Mouse (Mus musculus) neutrophil, adult 5-6 weeks (primary cell): ENCODE results near the gene Nsun5. TPM values are rescaled to one million over a fixed set of nuclear protein-coding genes. Genes with fewer than 3 reads are reported as not detected.
A peak's percentile ranks its signal among the peaks of the same experiment; 100 is the strongest.

Source experiments
- ATAC-seq: fragments of 151-379, 151-347 bp; 2 replicates; pipeline ENCODE4 v1.8.0; 2017; ENCODE audit warnings: mild to moderate bottlenecking, moderate TSS enrichment; ENCODE audit not compliant: insufficient number of reproducible peaks, poor library complexity, low FRiP score, severe bottlenecking; ENCODE audit errors: extremely low read depth
- total RNA-seq: library from RNA; stranded (forward); fragments of 200-1000 nt; gene quantifications from 2 replicates; pipeline ENCODE4 v1.2.3, GENCODE M21; 2017

The Nsun5 gene
- total RNA-seq, result 11.9 and 14.4 TPM in 2 replicates

GRCm38 (mm10) chr5:135369787-135370654 is at the start of gene Nsun5:
TSS of gene Nsun5 (plus strand) at chr5:135369953.
- peak; percentile 78 for ATAC-seq

DNA sequence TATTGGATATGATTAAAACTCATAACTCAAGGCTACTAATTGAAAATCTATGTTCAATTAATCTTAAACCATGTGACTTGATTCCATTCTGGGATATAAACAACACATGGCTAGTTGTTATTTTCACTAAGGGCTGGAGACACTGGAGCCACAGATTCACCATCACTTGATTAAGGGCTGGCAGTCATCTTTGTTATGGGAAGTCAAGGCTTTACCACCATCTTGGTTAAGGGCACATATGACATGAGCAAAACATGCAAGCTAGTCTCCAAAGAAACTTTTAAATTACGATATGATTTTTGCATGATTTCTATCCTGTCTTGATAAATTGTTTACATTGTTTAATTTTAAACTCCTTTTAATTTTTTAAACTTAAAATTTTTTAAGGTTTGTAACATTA is 47.6 kb upstream of the Nsun5 start:
- ATAC-seq, result no peak

DNA sequence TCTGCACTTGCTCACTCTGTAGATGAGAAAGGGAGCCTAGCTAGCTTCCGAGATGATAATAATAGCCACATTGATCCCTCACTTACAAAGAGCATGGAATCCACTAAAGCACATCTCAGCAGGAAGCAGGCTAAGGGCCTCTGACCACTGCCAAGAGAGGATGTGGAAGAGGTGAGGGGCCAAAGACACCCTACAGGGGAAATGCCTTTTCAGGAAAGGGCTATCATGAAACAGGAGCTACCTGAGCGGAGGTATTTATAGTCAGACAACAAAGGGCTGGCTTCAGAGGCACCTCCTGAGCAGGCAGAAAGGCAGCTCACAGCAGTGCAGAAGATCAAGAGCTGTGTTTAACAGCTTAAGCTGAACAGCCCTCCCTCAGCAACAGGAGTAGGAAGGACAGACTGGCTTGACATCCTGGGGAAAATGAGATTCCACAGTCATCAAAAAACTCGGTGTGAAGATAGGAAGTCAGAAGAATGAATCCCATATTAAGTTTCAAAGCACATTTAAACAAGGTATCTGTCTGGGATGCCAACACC is 43.6 kb upstream of the Nsun5 start:
- no peak for ATAC-seq

DNA sequence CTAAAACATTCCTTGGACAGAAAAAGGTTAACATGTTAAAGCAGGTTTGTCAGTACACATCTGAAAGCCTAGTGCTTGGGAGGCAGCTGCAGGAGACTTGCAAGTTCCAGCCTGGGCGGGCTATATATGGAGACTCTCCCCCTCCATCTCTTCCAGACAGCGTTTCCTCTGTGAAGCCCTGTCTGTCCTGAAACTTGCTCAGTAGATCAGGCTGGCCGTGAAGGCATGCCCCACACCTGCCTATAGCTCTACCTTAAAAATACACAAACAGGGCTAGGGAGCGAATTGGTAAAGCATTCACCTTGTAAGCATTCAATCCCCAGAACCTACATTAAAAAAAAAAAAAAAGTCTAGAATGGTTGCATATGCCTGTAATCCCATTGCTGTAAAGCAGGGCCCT is 40.3 kb upstream of the Nsun5 start:
- no peak for ATAC-seq

DNA sequence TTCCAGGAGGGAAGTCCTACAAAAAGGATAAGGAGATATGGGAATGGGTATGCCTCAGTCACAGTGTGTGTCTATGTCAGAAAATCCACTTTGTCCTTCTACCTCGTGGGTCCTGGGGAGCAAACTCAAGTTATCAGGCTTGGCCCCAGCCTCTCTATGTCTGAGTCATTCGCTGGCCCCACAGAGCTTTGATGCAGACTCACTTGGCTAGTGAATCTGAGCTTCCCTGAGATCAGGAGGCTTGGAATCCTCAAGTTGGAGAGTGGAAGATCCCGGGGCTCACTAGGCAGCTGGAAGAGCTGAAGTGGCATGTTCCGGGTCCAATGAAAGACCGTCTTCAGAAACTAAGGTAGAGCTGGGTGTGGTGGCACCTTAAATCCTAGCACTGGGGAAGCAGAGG is 39.6 kb upstream of the Nsun5 start:
- ATAC-seq, result no peak

DNA sequence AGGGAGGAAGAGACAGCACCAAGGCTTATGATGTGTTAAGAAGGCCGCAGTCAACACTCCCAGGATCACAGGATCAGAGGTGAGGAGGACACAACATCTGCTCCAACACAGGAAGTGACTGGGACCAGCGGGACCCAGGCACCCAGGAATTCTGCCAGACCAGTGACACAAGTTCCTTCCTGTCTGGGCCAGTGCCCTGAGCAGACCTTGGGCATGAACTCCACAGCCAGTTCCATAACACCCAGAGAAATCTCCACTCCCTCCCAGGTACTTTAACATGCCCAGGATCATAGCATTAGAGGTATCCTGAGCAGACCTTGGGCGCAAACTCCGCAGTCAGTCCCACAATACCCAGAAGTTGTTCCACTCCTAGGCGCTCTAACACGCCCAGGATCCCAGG is 38.6 kb upstream of the Nsun5 start:
- ATAC-seq, result no peak

DNA sequence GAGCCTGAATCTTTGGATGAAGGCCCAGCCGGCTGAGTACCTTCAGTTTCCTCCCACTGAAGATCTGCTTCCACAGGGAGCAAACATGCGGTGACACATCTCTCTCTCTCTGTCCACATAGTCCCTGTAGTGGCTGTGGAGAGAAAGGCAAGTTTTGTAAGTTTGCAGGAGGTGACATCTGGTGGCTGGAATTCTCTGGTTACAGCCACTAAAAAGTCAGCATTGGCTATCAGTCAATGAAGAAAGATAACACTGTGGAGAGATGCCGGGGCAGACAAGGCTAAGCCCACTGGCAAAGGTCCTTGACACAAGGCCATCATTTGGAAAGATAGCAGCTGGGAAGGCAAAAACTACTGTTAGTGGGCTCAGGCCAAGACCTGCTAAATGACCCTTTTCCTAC is 32.2 kb upstream of the Nsun5 start:
- no peak for ATAC-seq

DNA sequence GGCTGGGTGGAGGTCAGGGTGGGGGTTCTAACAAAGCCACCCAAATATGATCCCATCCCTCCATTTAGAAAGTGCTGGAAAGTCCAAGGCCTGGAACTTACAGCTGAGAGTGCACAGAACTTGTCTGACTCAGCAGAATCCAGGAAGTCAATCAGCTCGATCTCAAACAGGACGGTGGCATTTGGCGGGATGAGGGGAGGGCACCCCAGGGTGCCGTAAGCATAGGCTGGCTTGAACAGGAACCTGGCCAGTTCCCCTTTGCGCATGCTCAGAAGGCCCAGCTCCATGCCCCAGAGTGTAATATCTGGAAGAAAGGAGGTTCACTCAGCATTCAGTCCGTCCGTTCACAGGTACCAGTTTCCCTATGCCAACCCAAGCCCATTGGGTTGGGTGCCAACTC is 23.8 kb upstream of the Nsun5 start:
- ATAC-seq, result no peak

DNA sequence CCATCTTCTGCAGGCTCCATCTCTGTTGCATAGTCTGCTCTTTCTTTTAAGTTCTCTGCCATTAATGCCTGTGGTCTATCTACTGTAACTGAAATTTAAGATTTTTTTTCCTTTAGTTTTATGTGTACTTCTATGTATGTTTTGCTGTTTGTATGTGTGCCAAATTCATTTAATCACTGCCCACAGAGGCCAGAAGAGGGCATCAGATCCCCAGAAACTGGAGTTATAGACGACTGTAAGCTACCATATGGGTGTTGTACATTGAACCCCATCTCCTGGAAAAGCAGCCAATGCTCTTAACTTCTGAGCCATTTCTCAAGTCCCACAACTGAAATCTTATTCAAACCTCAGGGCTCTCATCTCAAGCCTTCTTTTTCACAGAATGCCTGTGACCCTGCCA is 23.3 kb upstream of the Nsun5 start:
- no peak for ATAC-seq

DNA sequence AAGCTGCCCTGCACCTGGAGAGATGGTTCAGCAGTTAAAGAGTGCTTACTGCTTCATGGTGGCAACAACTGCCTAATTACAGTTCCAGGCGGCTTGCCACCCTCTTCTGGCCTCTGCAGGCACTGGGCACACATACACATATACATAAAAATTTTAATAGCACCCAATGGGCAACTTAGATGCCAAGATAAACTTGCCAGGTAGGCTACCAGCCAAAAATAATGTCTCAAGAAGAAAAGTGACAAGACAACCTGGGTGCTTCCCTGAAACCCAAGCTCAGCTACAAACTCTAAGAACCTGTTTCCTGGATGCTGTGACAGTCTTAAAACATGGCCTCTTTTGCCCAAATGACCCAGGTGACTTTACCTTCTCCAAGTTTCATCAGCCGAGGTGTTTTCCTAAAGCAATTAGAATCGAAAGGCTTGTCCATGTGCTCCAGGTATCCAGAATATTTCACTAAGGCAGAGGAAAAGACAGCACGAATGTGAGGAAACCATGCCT is 22.2 kb upstream of the Nsun5 start:
- no peak for ATAC-seq

DNA sequence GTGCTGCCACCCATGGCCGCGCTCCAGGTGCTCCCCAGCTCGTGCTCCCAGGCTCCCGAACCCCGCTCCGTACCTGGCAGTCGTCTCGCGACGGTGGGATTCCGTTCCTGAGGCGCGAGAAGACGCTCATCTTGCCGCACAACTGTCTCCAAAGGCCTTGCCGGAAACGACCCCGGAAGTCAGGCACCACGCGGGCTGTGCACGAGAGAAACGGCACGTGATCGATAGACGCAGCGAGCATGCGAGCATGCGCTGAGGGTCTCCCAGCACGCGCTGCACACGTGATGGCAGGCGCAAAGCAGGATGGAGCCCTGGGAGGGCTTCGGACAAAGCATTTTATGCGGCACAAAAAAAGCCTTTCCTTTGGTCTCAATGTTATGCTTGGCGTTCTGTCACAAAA is 19.9 kb upstream of the Nsun5 start, which contains the start of gene Fkbp6:
TSS of gene Fkbp6 (minus strand) at position 183 of the 400 bp plus-strand sequence.
- ATAC-seq, result no peak

GRCm38 (mm10) chr5:135351606-135352005 is 18.1 kb upstream of the Nsun5 start:
- no peak for ATAC-seq

DNA sequence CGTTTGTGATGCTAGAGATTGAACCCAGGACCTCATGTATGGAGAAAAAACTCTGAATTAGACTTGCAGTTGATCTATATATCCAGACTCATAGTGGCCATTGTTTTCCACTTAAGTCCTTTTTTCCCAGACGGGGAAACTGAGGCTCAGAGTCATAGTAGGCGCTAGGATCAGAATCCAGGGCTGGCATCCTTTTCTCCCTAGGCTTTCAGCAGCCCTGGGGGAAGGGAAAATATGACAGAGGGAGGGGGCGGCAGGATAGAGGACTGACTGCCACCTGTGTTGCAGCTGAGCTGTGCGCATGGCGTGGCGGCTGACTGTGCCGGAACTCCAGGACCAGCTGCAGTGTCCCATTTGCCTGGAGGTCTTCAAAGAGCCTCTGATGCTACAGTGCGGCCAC is 16.8 kb upstream of the Nsun5 start, which contains the start of gene Trim50:
TSS of gene Trim50 (plus strand) at position 301 of the 400 bp plus-strand sequence.
- ATAC-seq, result no peak

DNA sequence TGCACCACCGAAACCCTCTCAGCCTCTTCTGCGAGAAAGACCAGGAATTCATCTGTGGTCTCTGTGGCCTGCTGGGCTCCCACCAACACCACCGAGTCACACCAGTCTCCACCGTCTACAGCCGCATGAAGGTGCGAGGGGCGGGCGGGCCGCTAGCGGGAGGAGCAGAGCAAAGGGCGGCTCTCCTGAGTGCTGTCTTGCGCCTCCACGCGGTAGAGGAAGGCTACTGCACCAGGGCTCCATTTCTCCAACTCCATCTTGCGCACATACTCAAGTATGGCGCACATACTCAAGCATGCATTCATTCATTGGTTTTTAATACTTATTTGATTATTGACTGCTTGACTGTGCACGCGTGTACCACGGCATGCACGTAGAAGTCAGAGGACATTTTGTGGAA is 16.2 kb upstream of the Nsun5 start:
- ATAC-seq, result no peak

GRCm38 (mm10) chr5:135356090-135356489 is 13.7 kb upstream of the Nsun5 start:
- ATAC-seq, result no peak

DNA sequence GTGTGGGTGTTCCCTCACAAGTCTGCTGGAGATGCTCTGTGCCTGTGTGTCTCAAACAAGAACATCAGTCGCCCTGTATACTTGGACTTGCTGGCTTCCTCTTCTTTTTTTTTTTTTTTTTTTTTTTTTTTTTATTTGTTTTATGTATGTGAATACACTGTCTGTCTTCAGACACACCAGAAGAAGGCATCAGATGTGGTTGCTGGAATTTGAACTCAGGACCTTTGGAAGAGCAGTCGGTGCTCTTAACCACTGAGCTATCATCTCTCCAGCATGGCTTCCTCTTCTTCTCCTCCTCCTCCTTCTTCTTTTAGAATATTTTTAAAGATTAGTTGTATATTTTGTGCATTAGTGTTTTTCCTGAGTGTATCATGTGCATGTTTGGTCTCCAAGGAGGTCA is 12.2 kb upstream of the Nsun5 start:
- 0 out of 2 replicates have a peak, but pooled peaks have one; percentile 48 for ATAC-seq

DNA sequence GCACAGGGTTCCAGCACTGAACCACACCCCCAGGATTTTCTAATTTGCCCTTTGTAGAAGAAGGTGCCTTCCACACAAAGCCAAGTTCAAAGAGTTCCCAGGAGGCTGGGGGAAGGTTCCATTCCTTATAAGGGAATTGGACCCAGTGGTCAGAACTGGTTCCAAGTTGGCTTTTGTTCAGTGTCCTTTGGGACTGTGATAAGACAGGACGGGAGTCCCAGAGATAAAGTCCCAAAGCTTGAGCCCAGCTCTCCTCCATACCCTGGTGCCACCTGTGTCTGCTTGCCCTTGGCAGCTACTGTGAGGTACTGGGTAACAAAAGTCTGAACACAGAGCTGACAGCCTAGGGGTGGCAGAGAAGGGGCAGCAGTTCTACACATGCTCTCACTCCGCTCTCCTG is 10.0 kb upstream of the Nsun5 start:
- ATAC-seq, result no peak

- no peak for ATAC-seq
These were observed 7.2 kb upstream of the Nsun5 start for GRCm38 (mm10) chr5:135362572-135362971.

DNA sequence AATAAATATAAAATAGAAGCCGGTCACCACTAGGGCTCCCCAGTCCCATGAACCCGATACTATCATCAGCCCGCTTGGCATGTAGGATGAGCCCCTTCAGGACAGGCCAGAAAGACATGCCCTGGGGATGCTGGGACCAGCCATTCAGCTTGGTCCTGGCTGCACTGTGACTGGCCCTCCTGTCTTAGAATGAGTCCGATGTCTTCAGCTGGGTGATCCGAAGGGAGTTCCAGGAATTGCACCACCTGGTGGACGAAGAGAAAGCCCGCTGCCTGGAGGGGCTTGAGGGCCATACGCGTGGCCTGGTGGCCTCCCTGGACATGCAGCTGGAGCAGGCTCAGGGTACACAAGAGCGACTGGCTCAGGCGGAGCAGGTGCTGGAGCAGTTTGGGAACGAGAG is 6.2 kb upstream of the Nsun5 start:
- no peak for ATAC-seq

GRCm38 (mm10) chr5:135367841-135368240 is 1.9 kb upstream of the Nsun5 start:
- no peak for ATAC-seq
